Mouse (Mus musculus) spleen, postnatal 10 days (tissue): Measurements from ENCODE around the gene Pimreg.

Source experiments
- DNase-seq, 2 experiments: peaks; one replicate each; pipeline ENCODE4 v3.0.0; 2021 to 2022; ENCODE audit warnings: low spot score in 2 of 2

The Pimreg gene

GRCm38 (mm10) chr11:72041768-72042607 lies at the start of gene Pimreg:
Gene Pimreg (plus strand): TSS chr11:72042032.
- DNase-seq, result peak; percentile 54 to 84

GRCm38 (mm10) chr11:71992438-71992837 lies 49.4 kb upstream of the Pimreg start:
- no peak for DNase-seq

- peak in 1 of 2 experiments; percentile 20 for DNase-seq
Measured at GRCm38 (mm10) chr11:71995968-71996511, 45.8 kb upstream of the Pimreg start.

GRCm38 (mm10) chr11:71996805-71997204 lies 45.0 kb upstream of the Pimreg start:
- no peak for DNase-seq

GRCm38 (mm10) chr11:72000194-72000593 lies 41.6 kb upstream of the Pimreg start:
- DNase-seq, result no peak

- DNase-seq, result peak; percentile 17 to 59
Measured at GRCm38 (mm10) chr11:72002138-72002853, 39.5 kb upstream of the Pimreg start.

- DNase-seq, result no peak
Measured at GRCm38 (mm10) chr11:72003171-72003570, 38.7 kb upstream of the Pimreg start.

GRCm38 (mm10) chr11:72005547-72005946 lies 36.3 kb upstream of the Pimreg start:
- no peak for DNase-seq

GRCm38 (mm10) chr11:72010367-72010766 lies 31.5 kb upstream of the Pimreg start:
- no peak for DNase-seq

GRCm38 (mm10) chr11:72010940-72011722 lies 30.7 kb upstream of the Pimreg start:
- DNase-seq, result no peak

GRCm38 (mm10) chr11:72011955-72012354 lies 29.9 kb upstream of the Pimreg start:
- DNase-seq, result no peak

GRCm38 (mm10) chr11:72014674-72015073 lies 27.2 kb upstream of the Pimreg start:
- no peak for DNase-seq

- DNase-seq, result no peak
Measured at GRCm38 (mm10) chr11:72016518-72017252, 25.1 kb upstream of the Pimreg start.

GRCm38 (mm10) chr11:72017253-72017601 lies 24.6 kb upstream of the Pimreg start:
- no peak for DNase-seq

- no peak for DNase-seq
Measured at GRCm38 (mm10) chr11:72021015-72021414, 20.8 kb upstream of the Pimreg start.

- DNase-seq, result no peak
Measured at GRCm38 (mm10) chr11:72022827-72023226, 19.0 kb upstream of the Pimreg start.

- DNase-seq, result peak in 1 of 2 experiments; percentile 29
Measured at GRCm38 (mm10) chr11:72023581-72023980, 18.3 kb upstream of the Pimreg start.

- peak; percentile 22 to 66 for DNase-seq
Measured at GRCm38 (mm10) chr11:72024193-72024781, 17.5 kb upstream of the Pimreg start.

GRCm38 (mm10) chr11:72025843-72026242 lies 16.0 kb upstream of the Pimreg start:
- peak in 1 of 2 experiments; percentile 30 for DNase-seq

GRCm38 (mm10) chr11:72026516-72026915 lies 15.3 kb upstream of the Pimreg start:
- no peak for DNase-seq

GRCm38 (mm10) chr11:72027836-72028235 lies 14.0 kb upstream of the Pimreg start:
- DNase-seq, result no peak
